In the genomic region with DNA sequence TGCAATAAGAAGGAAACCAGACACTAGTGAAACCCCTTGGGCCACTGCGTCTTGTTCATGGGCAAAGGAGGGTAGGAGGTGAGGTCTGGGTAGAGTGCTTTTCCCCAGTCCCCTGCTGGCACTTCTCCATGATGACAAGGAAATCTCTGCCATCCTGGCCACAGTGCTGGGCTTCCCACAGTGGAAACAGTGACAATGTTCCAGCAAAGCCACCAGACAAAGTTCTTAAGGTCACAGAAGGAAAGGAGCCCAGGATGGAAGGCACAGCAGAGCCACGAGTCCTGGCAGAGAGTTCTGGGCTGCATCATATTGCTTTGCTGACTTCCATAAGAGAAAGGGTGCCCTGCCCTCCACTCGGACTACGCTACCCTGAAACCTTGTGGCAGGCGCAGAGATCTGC, we compare ENCODE assay signal across 25 mouse cellular contexts. TPM values are rescaled to one million over a fixed set of nuclear protein-coding genes. Genes with fewer than 3 reads are reported as not detected.
DNase-seq lines count a peak whose midpoint lies in the region; ATAC-seq lines count a peak whose summit lies in the region.
"Had no signal": no experiment of that assay in that cellular context is flagged by ENCODE, and none has a peak within 500 bp of the region (broad histone marks: within the 10 kb centered on the region; RNA-seq: fewer than 3 reads in every experiment).

No protein-coding gene starts in this region.

- 0 out of 2 replicates have a peak overlapping the region, but pooled peaks have one; percentile 8 for H3K9ac ChIP-seq in limb, embryonic 12.5 days (replicated peaks)
- H3K9ac ChIP-seq: embryonic facial prominence, embryonic 13.5 days; embryonic facial prominence, embryonic 15.5 days; forebrain, embryonic 12.5 days had no signal

- no peak for ATAC-seq in limb, embryonic 12.5 days (ENCODE audit: insufficient number of reproducible peaks, insufficient read depth, low FRiP score, low TSS enrichment, low read depth)
- ATAC-seq: forebrain, embryonic 14.5 days; forebrain, embryonic 16.5 days had no signal

- peak; percentile 85 for DNase-seq in heart, adult 11 months
- DNase-seq in heart, postnatal 14 days = no peak
- no peak for DNase-seq in limb, embryonic 10.5 days (ENCODE audit: low spot score)
- DNase-seq: adrenal gland, adult 2 months; adrenal gland, postnatal 10 days; adrenal gland, postnatal 25 days; cerebellum, adult 11 months; cerebellum, adult 18-20 months; cerebellum, adult 8-10 months; cerebellum, adult 9-11 months; cerebellum, postnatal 14 days; cerebellum, postnatal 36 days; embryo, embryonic 11 days had no signal

- H3K27ac ChIP-seq in limb, embryonic 12.5 days = no peak overlapping the region
- no peak overlapping the region for H3K27ac ChIP-seq in limb, embryonic 10.5 days
- H3K27ac ChIP-seq: embryonic facial prominence, embryonic 13.5 days; embryonic facial prominence, embryonic 15.5 days; forebrain, embryonic 10.5 days; forebrain, embryonic 12.5 days had no signal

- H3K9me3 ChIP-seq in limb, embryonic 12.5 days = no peaks in the 10 kb centered on the region
- H3K9me3 ChIP-seq in limb, embryonic 10.5 days (replicated peaks) = no peaks in the 10 kb centered on the region
- H3K9me3 ChIP-seq: embryonic facial prominence, embryonic 13.5 days; embryonic facial prominence, embryonic 15.5 days; forebrain, embryonic 10.5 days; forebrain, embryonic 12.5 days had no signal

- no peaks in the 10 kb centered on the region for H3K4me1 ChIP-seq in limb, embryonic 12.5 days (replicated peaks)
- no peaks in the 10 kb centered on the region for H3K4me1 ChIP-seq in limb, embryonic 10.5 days
- H3K4me1 ChIP-seq: embryonic facial prominence, embryonic 13.5 days; embryonic facial prominence, embryonic 15.5 days; forebrain, embryonic 12.5 days had no signal

- 93% methylated on average over 5 of the region's 5 CpGs for WGBS in limb, embryonic 12.5 days
- WGBS in limb, embryonic 10.5 days = 96% methylated on average over 5 of the region's 5 CpGs

- no peak overlapping the region for H3K4me3 ChIP-seq in limb, embryonic 12.5 days (replicated peaks)
- no peak overlapping the region for H3K4me3 ChIP-seq in limb, embryonic 10.5 days
- H3K4me3 ChIP-seq: embryonic facial prominence, embryonic 13.5 days; embryonic facial prominence, embryonic 15.5 days; erythroblast, embryonic 14.5 days; forebrain, embryonic 10.5 days; forebrain, embryonic 12.5 days had no signal

- H3K27me3 ChIP-seq in limb, embryonic 12.5 days = peaks cover 10% of the 10 kb centered on the region
- peaks cover 17% of the 10 kb centered on the region for H3K27me3 ChIP-seq in limb, embryonic 10.5 days (ENCODE audit: low read depth, poor library complexity, severe bottlenecking)

- peaks cover 61% of the 10 kb centered on the region for H3K36me3 ChIP-seq in limb, embryonic 12.5 days
- peaks cover 60% of the 10 kb centered on the region for H3K36me3 ChIP-seq in limb, embryonic 10.5 days

- no peak overlapping the region for H3K4me2 ChIP-seq in limb, embryonic 12.5 days
- H3K4me2 ChIP-seq: embryonic facial prominence, embryonic 13.5 days; embryonic facial prominence, embryonic 15.5 days; forebrain, embryonic 12.5 days had no signal

- intact Hi-C loops in heart, postnatal 14 days (cut with DNase I) = no loop called here

RNA-seq across cellular contexts. Expression of a gene that starts 2.7 kb away (rescaled TPM):
- total RNA-seq in heart, postnatal 14 days (2021) = 1 to 10 TPM in 1 of 2 experiments, under 1 TPM in 1; 0.85 to 1.6 TPM
- not detected in 2 replicates for polyA plus RNA-seq in limb, embryonic 12.5 days (2016; fragmentation: Nextera tagmentation; extraction: Ambion mirVana)
- not detected in 2 replicates for polyA plus RNA-seq in limb, embryonic 10.5 days (2016; fragmentation: Nextera tagmentation; extraction: Ambion mirVana)
- total RNA-seq: common myeloid progenitor, adult 5-6 weeks; MEL had no signal
- polyA plus RNA-seq: C2C12; embryonic facial prominence, embryonic 11.5 days; embryonic facial prominence, embryonic 13.5 days; forebrain, embryonic 10.5 days; forebrain, embryonic 16.5 days had no signal

RNA-seq across cellular contexts. Expression of a gene that starts 6.4 kb away (rescaled TPM):
- total RNA-seq in heart, postnatal 14 days (2021) = 10 to 100 TPM; 10.4 to 12.7 TPM
- 3.6 and 3.7 TPM in 2 replicates for polyA plus RNA-seq in limb, embryonic 12.5 days (2016; fragmentation: Nextera tagmentation; extraction: Ambion mirVana)
- polyA plus RNA-seq in limb, embryonic 10.5 days (2016; fragmentation: Nextera tagmentation; extraction: Ambion mirVana) = 1.3 and 1.9 TPM in 2 replicates
- polyA plus RNA-seq: erythroblast, embryonic 14.5 days had no signal

RNA-seq across cellular contexts. Expression of a gene that starts 37.8 kb away (rescaled TPM):
- 10 to 100 TPM; 32.7 to 41.8 TPM for total RNA-seq in heart, postnatal 14 days (2021)
- 139 and 150 TPM in 2 replicates for polyA plus RNA-seq in limb, embryonic 12.5 days (2016; fragmentation: Nextera tagmentation; extraction: Ambion mirVana)
- 115 and 146 TPM in 2 replicates for polyA plus RNA-seq in limb, embryonic 10.5 days (2016; fragmentation: Nextera tagmentation; extraction: Ambion mirVana)

RNA-seq across cellular contexts. Expression of a gene that starts 37.9 kb away (rescaled TPM):
- 10 to 100 TPM; 80.1 to 88.6 TPM for total RNA-seq in heart, postnatal 14 days (2021)
- 194 and 208 TPM in 2 replicates for polyA plus RNA-seq in limb, embryonic 12.5 days (2016; fragmentation: Nextera tagmentation; extraction: Ambion mirVana)
- polyA plus RNA-seq in limb, embryonic 10.5 days (2016; fragmentation: Nextera tagmentation; extraction: Ambion mirVana) = 172 and 193 TPM in 2 replicates
